Mouse (Mus musculus) fat pad, adult 2 months (tissue): ENCODE results near the gene Olfr654.

Source experiments
- DNase-seq: peaks from one replicate; pipeline ENCODE4 v3.0.0-alpha.2; 2011; ENCODE audit warnings: low read depth, low spot score; ENCODE audit errors: extremely low read depth

The Olfr654 gene

DNA sequence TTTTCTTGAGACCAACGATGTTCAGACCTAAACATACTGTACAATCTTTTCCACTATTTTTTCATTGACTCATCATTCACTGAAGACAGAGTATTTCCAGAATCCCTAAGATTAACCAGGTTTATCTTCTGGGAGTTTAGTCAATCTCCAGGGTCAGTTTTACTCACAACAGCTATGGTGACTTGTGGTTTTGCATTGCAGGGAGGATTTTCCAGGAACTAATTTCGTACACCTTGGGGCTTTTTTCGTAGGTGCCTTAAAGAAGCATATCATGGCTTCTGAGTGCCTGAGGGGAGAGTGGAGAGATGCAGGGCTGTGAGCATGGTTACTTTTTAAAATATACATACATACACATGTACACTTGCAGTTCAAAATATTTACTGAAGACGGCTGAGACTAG is at the start of gene Olfr654:
TSS of gene Olfr654 (plus strand) at position 301 of the 400 bp plus-strand sequence.
- DNase-seq: no peak

DNA sequence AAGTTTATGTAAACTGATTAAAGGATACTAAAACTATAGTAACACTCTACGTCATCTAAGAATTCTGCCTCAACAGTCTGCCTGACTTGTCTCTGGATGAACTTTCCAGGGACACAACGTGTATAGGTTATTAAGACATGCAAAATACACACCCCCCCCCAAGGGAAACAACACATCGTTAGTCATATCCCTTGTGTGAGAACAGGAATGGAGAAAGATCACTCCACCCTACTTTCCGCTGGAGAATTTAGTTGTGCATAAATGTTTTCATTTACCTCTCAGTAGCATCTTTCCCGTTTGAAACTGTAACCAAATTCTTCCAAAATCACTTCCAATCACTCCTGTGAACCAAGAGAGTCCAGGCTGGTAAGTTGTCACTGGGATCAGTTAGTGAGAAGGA is 37.0 kb upstream of the Olfr654 start, which contains the start of gene Olfr651:
TSS of gene Olfr651 (plus strand) at position 301 of the 400 bp plus-strand sequence.
- DNase-seq: no peak

DNA sequence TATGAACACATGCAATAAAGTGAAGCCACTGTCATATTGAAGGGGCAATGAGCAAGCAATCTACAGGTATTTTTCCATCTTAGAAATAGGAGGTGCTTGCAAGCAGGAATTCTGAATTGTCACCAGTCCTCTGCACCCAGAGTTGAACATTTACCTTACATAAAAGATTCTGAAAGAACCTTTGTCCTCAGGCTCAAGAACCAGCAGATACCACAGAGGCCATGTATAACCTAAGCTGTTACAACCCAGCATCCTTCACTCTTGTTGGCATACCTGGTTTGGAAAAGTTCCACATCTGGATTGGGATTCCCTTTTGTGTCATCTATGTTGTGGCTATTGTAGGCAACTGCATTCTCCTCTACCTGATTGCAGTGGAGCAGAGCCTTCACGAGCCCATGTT is 34.1 kb upstream of the Olfr654 start:
- no peak for DNase-seq

DNA sequence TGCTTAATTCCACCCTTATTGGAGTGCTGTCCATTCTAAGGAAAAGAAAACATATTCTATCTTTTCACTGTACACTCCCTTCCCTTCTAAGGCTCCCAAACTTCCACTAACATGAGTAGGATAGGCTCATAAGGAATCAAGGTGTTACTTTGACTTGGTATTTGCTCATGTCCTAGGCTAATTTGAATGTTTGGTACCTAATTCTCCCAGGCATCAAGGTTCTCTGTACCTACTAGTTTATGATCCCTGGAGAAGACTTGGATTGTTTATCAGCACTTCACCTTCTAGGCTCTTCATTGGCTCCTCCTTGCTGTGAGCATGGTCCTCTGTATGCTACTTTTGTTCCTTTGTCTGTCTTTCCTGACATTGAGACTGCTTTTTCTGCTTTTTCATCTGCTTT is 26.2 kb upstream of the Olfr654 start, which contains the start of gene Olfr652:
TSS of gene Olfr652 (plus strand) at position 301 of the 400 bp plus-strand sequence.
- no peak for DNase-seq

DNA sequence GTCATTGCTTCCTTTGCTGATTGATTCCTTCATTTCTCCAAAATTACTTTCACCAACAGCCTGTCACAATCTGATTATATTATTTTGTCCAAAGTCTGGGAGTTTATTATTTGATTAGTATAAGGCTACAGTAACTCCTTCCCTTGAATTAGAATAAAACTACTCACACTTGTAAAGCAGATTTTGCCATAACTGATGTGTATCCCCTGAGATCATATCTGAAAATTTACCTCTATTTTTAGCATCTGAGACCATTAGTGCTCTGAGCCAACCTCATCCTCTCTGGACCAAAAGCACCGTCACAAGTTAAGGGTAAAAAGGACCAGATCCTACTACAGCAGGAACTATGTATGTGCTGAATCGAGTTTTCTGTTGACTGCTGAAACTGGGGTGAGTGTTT is 9.8 kb upstream of the Olfr654 start, which contains the start of gene Olfr653:
TSS of gene Olfr653 (plus strand) at position 301 of the 400 bp plus-strand sequence.
- DNase-seq: no peak

DNA sequence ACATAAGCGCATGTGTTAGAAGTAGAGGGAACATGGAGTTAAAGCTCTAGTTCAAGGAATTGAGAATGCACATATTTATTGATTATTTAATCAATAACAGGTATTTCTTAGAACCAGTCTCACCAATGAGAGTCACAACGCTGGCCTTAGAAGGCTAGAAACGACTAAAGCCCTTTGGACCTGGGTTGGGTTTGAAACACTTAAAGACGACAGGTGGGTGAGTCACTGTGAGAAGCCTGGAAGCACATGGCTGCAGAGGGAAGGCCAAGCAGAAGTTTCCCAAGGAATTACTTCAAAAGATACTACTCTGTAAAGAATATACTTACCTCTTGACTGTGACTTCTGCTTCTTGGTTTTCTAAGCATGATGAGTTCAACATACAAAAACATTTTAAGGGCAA is 6.0 kb upstream of the Olfr654 start:
- no peak for DNase-seq

DNA sequence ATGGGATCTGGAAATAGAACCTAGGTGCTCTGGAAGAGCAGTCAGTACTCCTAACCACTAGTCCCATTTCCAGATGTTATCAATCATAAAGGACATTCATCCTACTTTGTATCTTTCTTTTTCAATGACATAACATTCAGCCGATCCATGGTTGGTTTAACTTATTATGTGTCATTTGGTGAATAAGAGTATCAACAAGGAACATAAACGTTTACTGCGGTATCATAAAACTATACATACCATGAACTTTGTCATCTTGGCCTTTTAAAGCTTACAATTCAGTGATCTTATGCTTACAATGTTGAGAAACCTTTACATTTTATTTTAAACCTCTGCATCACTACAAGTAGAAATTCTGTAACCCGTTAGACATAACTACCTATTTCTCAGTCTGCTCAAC is 5.4 kb upstream of the Olfr654 start:
- no peak for DNase-seq

DNA sequence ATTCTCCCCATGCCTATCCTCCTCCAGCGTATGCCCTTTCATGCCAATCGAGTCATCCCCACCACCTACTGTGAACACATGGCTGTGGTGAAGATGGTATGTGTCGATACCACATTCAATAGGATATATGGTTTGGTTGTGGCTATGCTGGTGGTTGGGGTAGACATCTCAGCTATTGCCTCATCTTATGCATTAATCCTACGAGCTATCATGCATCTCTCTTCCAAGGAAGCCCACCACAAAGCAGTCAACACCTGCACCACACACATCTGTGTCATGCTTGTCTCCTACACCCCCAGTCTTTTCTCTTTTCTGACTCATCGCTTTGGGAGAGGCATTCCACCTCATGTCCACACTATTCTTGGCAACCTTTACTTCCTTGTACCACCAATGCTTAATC is 1.4 kb downstream of the Olfr654 start:
- DNase-seq: no peak

DNA sequence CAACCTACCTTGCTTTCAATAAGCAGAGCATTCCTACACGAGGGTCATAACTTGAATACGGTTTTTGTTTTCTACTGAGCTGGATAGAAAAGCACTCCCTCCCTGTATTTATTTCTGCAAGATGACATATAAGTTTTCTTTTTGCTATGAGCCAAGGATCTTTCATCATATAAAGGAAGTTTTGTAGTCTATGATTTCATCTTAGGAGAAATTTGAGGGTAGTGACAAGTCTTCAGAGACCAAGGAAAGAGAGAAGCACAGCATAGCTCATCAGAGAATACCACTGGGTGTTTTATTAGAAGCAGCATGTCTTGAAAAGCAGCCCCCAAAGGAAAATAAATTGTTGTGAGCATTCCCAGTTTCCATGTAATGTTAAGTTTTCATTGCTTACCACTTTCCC is 14.9 kb downstream of the Olfr654 start, which contains the start of gene Olfr655:
TSS of gene Olfr655 (minus strand) at position 101 of the 400 bp plus-strand sequence.
- DNase-seq: no peak

DNA sequence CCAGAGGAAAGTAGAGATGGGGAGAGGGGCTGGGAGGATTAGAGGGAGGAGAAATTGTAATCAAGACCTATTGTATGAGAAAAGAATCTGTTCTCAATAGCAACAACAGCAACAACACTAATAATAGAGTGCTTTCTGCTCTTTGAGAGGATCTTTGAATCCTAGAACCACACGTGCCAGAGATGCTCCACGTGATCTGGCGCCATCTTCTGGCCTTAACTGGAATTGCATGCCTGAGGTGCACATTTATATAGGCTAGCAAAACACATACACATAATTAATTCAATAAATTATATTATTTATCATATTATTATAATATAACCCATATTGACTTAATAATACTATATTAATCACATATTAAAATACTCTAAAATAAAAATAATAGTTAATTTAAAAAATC is 16.3 kb downstream of the Olfr654 start:
- no peak for DNase-seq

DNA sequence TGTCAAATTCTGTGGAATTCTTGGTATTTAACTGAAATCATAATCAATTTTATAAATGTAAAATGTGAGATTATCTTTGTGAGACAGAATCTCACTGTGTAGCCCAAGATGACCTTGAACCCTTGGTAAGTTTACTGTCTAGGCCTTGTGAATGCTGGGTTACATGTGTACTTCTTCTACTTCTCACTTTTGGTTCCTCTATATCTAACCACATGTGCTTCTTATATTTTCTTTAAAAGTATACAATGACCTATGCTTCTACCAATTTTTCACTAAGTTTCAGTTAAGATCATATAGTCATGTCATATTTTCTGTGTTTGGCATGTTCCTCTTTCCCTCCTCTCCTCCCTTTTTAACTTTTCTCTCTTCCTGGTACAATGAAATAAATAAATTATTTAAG is 17.9 kb downstream of the Olfr654 start:
- DNase-seq: no peak

DNA sequence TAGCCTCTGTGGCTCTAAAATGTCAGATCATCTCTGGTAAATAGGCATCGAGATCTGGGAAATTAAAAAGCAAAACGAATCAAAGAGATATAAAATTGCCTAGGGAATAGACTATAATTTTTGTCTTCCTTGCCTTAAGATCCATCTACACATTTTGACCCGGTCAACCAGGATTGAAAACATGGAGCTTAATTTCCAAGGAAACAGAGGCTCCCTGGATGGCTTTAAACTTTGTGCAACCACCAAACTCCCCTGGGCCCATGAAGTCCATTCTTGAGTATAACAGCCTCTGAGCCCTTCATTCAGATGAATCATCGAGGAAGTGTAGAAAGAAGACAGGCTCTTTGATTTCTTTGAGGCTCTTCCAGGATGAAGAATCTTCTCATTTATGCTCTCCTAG is 26.8 kb downstream of the Olfr654 start, which contains the start of gene Olfr656:
TSS of gene Olfr656 (plus strand) at position 301 of the 400 bp plus-strand sequence.
- no peak for DNase-seq

DNA sequence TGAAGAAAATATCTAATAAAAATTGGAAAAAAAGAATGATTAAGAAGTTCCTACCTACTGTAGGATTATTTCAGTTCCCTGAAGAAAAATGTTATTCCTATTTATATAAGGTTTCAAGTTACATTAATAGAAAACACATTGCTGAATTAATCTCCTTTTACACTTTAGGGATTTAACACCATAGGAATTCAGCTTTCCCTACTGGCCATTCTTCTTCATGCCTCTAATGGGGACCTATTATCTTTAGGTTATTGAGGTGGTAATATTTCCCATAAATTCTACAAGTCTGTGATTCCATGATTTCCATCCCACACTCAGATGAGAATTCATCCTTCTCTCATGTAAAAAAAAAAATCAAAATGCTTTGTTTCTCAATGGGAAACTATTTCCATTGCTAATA is 37.7 kb downstream of the Olfr654 start, which contains the start of gene Olfr657:
TSS of gene Olfr657 (plus strand) at position 301 of the 400 bp plus-strand sequence.
- no peak for DNase-seq
